Mouse (Mus musculus) megakaryocyte, embryonic 14.5 days (primary cell): ENCODE results near the gene Gm13288.

Experiments used
- FLI1 ChIP-seq: IDR thresholded peaks from 2 replicates; pipeline ENCODE4 v1.6.1; 2012; ENCODE audit warnings: low read length, inconsistent platforms, mixed read lengths
- GATA1 ChIP-seq: IDR thresholded peaks from 3 replicates; pipeline ENCODE4 v1.6.1; 2012; ENCODE audit warnings: mixed read lengths, low read length, inconsistent platforms, borderline replicate concordance

DNA sequence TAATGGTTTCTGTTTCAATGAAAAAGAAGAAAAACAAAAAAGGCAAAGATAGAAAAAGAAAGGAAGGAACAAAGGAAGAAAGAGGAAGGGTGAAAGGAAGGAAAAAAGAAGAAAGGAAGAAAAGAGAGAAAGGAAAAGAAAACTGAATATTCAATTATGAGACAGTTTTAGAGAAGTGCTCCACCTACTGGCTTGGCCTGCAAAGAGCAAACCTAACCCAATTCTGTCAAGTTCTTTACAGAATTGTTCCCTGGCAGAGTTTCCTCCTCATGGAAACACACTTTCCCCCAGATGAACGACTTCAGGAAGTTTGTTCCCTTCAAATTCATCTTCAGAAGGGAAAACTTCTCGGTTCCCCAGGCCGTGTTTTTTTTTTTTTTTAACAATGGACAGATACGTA lies 17.7 kb downstream of the Gm13288 start:
- TF ChIP-seq GATA1 (no peak), FLI1 (no peak)
